Mouse (Mus musculus) small intestine, adult 2 months (tissue): ENCODE data around the gene Yes1.
"Not testable (repeated sequence)": the region's sequence is repeated elsewhere in the genome, so short reads cannot be mapped to it uniquely, and the experiment has no call there.

ENCODE experiments used
- CTCF ChIP-seq: fragments of 200-500 bp; IDR thresholded peaks from 2 replicates; pipeline ENCODE4 v1.5.1; 2012; ENCODE audit warnings: low read depth, mild to moderate bottlenecking, control low read depth, inconsistent platforms, low read length, moderate library complexity, mixed read lengths; ENCODE audit not compliant: insufficient replicate concordance, insufficient read length; ENCODE audit errors: extremely low read depth
- POLR2A ChIP-seq: fragments of 200-500 bp; IDR thresholded peaks from 2 replicates; pipeline ENCODE4 v1.6.1; 2012; ENCODE audit warnings: low read depth, mild to moderate bottlenecking, control low read depth, inconsistent platforms, low read length, moderate library complexity

DNA sequence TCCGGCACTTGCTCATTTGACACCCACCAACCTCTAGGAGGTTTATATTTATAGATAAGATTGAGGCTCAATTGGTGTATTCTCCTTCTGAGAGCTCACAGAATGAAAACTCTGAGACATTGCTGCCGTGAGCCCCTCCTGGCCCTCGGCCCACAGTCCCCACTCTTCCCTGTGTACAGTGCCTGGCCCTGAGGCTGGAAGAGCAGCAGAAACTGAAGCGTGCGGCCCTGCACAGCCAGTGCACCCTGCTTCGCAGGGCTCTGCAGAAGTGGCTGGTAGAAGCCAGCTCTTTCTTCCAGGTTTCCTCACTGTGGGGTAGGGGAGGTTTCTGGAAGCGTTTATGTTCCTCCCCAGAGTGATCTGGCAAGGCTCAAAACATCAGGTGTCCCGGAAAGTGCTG is 111.7 kb downstream of the Yes1 start:
- TF ChIP-seq POLR2A, CTCF: not testable (repeated sequence)
